Mouse (Mus musculus) spleen, adult 12 weeks (tissue): ENCODE data around the gene Gm43518.

Experiments used
- DNase-seq: peaks from one replicate; pipeline ENCODE4 v3.0.0; 2022; ENCODE audit warnings: low spot score

Gene Gm43518

DNA sequence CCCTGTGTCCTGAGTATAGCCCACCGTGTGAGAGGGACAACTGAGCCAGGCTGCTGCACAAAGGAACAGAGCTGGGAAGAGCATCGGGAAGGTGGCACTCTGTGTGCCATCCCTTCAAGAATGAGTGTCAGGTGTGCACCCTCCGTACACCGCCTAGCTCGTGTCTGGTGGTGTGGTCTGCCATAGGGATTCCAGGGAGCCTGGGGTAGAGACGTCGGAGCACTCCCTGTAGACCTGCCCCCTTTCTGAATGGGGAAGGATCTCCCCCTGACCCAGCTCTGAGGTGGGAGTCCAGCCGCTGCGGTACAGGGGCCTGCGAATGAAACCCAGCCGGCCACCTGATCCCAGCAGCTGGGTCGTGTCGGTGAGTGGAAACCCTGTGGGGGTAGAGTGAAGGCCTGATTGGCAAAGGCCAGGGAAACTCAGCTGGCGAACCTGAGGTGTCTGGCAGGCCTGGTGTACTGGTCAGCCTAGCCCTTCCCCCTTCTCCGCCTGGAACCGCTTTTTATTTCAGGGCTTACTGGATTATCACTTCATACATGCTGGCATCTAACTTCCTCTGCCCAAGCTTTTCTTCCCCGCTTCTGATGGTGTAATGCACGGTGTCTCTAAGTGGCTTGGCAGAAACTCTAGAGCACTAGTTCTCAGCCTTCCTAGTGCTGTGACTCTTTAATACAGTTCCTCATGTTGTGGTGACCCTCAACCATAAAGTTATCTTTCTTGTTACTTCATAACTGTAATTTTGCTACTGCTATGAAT, 52.2 kb downstream of the Gm43518 start:
- no peak for DNase-seq

DNA sequence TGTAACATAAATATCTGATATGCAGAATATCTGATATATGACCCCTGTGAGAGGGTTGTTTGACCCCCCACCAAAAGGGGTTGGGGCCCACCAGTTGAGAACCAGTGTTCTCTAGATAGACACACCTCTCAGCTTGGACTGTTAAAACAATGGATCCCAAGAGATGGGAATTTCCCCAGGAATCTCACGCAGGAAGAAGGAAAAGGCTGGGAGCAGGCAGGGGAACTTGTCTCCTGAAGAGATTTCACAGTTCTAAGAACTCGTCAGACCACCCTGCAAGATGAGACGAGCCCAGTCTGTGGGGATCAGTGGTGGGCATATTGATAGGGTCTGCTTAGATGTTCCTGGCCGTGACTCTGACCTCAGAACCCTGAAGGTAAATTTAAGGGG, 52.8 kb downstream of the Gm43518 start:
- no peak for DNase-seq

DNA sequence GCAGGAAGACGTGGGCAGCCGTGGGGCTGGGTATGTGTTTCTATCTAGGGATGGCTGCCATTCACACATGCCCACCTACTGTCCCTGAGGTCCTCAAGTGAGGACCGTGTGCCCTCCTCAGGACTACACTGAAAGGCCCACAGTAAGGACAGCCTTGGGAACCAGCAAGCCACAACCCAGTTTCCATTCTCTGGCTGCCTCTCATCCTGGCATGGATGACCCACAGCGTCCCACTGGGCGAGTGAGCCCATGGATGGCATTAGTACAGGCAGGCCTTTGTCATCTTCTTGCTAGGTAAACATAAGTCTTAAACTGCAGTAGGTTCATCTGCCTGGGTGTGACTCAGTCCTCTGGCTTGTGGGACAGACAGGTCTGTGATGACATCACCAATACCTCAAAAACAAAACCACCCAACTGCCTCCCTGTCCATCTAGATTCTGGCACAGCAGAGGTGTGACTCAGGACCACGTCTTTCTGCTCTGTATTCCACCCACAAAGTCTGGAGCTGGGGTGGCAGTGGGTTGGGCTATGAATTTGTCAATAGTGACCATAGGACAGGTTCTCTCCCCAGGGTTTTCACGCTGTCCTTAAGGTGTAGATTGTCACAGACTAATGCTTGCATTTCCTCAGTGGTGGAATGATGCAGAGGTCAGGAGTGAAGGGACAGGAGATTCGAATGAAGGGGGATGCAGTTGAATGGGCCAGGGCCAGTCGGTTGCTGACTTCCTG, 53.5 kb downstream of the Gm43518 start:
- no peak for DNase-seq

DNA sequence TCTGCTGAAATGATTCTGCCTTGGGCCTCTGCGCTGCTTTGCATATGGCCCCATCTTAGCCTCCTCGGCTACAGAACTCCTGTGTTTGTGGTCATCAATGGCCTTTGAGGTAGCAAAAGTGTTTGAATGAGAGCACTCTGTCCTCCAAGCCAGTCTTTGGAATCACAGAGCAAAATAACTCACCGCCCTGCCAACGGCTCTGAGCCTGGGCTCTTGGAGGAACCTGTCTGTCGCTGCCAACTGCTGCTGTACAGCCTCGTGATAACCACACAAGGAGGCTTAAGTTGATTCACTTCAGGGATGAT, 54.0 kb downstream of the Gm43518 start:
- no peak for DNase-seq

DNA sequence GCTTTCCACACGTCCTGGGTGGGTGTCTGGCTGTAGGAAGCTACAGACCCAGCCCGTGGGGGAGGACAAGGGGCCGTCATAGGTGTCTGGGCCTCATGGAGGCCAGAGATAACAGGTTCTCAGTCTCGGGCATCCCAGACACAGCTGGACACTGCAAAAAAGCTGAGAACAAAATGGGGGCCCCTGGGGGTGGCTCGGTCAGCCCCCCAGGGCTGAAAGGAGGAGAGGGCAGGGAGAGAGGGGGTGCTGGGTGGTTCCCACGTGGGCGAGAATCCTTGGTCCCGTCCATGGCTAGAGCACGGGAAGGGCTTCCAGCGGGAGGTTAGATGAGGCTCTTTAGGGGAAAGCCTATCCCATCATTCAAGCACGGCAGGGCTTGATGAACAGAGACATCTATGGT, 55.6 kb downstream of the Gm43518 start:
- no peak for DNase-seq

DNA sequence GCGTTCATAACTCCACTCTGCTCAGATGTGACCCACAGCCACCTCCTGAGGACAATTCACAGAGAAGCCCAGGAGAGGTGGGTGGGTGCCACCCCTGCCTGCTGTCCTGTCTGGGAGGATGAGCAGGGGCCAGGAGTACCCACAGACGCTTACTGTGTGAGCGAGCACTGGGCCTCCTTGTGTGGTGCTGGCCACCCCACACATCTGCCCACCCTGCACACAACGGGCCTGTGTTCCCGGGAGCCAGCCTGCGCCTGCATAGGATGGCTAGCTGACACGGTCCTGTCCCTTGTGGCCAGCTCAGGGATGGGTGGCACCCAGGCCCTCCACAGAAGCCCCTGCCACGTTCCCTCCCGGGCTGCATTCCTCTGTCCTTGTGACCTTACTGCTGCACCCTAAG, 58.2 kb downstream of the Gm43518 start:
- no peak for DNase-seq

DNA sequence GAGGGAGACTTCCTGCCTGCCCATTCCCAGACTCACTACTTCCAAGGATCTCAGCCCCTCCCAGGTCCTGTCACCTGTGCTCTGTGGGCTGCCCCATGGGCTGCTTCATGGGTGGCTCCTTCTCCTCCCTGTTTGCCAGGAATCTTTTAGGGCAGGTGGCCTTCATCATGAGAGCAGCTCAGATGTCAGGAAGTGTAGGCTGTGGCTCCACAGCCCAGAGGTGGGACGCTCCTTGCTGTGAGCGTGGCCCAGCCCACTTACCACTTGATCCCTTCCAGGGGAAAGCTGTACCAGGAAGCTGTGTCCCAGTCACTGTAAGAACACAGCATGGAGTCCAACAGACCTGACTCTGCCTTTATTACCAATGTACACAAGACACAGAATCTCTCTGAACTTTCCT, 59.7 kb downstream of the Gm43518 start:
- no peak for DNase-seq

DNA sequence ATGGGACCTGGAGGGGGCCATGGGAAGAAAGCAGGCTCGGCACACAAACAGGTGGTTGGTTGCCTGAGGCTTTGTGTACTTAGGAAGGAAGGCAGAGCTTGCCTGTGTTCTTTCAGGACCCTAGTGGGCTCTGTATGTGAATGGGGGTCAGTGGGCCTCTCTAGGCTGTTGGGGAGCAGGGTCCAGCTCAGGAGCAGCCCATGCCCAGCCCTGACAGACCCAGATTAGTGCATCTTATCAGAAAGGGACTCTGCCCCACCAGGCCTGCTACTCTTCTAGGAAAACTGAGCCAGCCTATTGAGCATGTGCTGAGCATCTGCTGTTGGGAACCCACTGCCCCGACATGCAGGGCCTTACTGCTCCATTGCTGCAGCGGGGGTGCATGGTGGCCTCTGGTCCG, 60.3 kb downstream of the Gm43518 start:
- DNase-seq, result no peak
